Mouse (Mus musculus) brain, embryonic 14.5 days (tissue): ENCODE measurements at regions not wholly inside any gene's neighbourhood (a gene's known extent, or its start where the extent isn't known, plus 50 kb on each side); places are given as distances from the start of the nearest gene placed in this dataset.
A peak's percentile ranks its signal among the peaks of the same experiment; 100 is the strongest.

Experiments used
- DNase-seq: peaks from one replicate; pipeline ENCODE4 v3.0.0-alpha.2; 2011; ENCODE audit warnings: low read depth
- CTCF ChIP-seq: fragments of 200-500 bp; IDR thresholded peaks from 2 replicates; pipeline ENCODE4 v1.5.1; 2012; ENCODE audit warnings: inconsistent platforms, mild to moderate bottlenecking, moderate library complexity, borderline replicate concordance; ENCODE audit not compliant: insufficient read depth, insufficient read length; ENCODE audit errors: extremely low read depth
- POLR2A ChIP-seq: fragments of 200-500 bp; IDR thresholded peaks from 2 replicates; pipeline ENCODE4 v1.6.1; 2012; ENCODE audit warnings: mild to moderate bottlenecking, inconsistent platforms, borderline replicate concordance; ENCODE audit not compliant: poor library complexity, insufficient read depth, insufficient read length, severe bottlenecking; ENCODE audit errors: extremely low read depth

- no peak for TF ChIP-seq CTCF
- TF ChIP-seq POLR2A: no peak
- DNase-seq: no peak
Observed at GRCm38 (mm10) chr11:31787376-31787775, 84.6 kb upstream of the Cpeb4 start.

DNA sequence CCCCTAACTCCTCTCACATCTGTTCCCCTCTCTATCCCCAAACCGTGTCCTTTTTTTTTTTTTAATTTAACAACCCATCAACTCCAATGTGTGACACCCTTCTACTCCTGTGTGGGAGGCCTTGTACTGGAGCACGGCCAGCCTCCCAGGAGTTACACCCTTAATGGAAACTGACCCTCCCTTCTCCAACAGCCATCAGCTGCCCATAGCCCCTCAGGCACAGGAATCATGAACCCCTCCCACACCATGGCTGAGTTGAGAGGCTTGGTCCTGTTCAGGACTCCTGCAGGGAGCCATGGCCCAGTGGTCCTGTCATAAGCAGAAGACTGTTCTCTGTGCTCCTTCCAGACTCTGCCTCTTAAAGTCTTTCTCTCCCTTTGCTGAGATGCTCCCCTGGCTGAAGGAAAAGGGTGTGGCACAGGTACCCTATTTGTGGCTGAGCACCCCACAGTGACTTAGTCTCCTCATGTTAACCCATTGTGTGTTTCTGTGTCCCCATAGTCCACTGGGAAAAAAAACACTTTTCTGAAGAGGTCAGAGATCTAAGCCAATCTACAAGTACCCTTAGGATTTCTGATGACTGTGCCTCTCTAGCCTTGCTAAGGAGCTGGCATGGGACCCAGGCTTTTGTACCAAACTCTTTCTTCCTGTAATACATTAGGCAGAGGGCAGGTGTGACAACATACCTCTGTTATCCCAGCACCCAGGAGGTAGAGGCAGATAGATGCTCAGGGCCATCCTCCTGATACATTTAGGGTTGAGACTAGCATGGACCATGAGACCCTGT lies 83.9 kb upstream of the Cpeb4 start:
- TF ChIP-seq POLR2A (no peak), CTCF (no peak)
- no peak for DNase-seq

GRCm38 (mm10) chr11:31789967-31790366 lies 82.0 kb upstream of the Cpeb4 start:
- DNase-seq: no peak
- TF ChIP-seq POLR2A (no peak), CTCF (no peak)

DNA sequence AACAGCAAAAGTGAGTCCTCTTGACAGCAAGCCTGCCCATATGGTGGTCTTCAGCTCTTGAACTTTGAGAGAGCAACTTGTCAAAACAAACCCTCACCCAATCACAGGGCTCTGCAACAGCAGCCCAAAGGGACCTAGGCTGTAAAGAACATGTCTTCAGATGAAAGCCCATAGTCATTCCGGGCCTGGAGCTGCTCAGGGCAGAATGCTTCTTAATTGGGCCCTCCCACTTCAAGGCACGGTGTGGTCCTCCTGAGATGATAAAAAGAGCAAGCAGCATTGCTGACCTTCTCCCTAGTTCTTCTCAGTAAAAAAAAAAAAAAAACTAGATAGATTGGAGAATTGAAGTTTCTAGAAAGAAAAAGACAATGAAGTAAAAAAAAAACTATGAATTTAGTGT lies 80.7 kb upstream of the Cpeb4 start:
- TF ChIP-seq CTCF: no peak
- no peak for TF ChIP-seq POLR2A
- no peak for DNase-seq

- TF ChIP-seq POLR2A (no peak), CTCF (no peak)
- no peak for DNase-seq
Observed at GRCm38 (mm10) chr11:31795084-31795483, 76.9 kb upstream of the Cpeb4 start.

DNA sequence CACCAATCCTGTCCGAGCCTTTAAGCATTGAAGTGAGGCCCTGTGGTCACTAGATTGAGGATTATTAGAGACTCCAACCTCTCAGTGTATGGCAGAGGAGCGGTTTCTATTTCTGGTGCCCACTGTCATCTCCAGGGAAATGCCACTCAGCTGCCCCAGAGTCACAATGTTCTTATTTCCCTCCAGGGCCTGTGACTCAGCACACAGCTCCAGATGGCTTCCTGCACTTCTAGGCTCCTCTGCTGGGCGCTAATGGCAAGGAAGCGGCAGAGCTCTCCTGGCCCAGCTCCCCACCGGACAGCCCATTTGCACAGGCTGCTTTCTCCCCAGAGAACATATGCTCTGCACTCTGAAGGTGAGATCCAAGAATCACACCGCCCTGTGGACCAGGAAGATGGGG lies 75.8 kb upstream of the Cpeb4 start:
- no peak for TF ChIP-seq CTCF
- TF ChIP-seq POLR2A: no peak
- DNase-seq: peak; percentile 56

GRCm38 (mm10) chr11:31801575-31801974 lies 70.4 kb upstream of the Cpeb4 start:
- TF ChIP-seq CTCF (no peak), POLR2A (no peak)
- no peak for DNase-seq

DNA sequence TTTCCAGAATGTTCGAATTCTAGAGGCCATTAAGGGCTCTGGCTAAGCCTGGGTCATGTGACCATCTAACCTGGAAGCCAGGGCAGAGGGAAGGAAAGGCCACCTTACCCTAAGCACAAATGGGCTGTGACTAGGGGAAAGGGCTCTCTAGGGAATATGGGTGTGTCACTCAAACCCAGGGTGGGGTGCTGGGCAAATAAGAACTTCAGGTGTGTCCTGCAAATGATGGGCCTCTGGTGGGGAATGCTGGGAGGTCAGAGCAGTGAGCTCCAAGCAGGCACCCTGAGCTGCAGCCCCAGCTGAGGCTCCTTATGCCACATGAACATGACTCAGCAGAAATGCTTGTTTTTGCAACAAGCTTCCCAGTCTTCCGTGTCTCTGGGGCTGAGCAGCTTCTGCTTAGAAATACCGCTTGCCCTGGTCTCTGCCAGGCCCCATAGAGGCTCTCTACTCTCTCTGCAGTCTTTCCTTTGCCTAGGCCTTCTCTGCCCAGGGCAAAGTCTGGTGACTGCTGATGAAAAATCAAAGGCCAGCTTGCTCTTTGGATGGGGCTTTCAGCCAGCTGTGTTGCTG lies 68.6 kb upstream of the Cpeb4 start:
- TF ChIP-seq POLR2A (no peak), CTCF (no peak)
- peak; percentile 59 for DNase-seq

DNA sequence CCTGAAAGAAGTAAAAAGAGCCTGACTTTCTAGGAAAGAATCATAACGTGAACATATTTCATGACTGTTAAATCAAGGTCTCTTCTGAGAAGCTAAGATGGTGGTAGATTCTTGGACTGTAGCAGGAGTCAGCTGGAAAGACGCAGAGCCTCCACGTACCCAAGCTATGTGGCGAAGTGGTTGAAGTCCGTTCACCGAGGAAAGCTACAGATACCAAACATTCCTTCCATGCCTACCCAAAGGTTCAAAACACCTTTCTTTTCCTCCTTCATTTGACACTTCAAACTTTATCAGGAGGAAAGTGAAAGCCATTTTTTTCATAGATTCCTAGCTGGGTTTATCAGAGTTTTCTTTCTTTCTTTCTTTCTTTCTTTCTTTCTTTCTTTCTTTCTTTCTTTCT lies 67.5 kb upstream of the Cpeb4 start:
- no peak for TF ChIP-seq POLR2A
- TF ChIP-seq CTCF: no peak
- DNase-seq: no peak

DNA sequence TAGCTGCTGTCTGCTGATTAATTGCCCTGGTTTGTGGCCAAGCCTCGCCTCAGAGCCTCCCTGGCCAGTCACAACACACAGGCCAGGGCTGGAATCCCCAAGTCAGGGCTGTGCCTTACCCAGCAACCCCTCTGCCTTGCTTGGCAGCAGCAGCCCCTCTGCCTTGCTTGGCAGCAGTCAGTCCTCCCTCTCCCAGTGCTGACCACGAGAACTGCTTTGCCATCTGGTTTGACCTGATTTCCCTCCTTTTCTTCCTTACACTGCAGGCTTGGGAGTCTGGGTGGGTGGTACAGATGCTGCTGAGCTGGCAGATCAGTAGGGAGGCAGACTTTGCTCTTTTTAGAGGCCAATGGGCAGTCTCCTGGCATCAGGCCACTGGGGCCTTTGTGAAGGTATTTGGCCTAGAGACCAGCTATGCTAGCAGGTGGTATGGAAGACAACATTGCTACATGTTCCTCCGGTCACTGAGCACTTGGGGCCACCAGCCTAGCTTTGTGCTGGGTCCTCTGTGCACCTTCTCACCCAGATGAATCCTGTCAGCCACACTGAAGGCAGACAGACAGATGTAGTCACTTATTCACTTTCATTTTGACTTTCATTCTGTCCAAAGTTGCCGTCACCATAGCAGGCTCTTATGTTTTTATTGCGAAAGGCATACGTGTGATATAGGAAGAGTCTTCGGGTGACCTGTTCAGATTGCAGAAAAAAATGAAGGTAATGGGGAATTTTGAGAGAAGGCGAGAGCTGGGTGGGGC lies 64.4 kb upstream of the Cpeb4 start:
- TF ChIP-seq CTCF (no peak), POLR2A (no peak)
- peak; percentile 57 for DNase-seq

DNA sequence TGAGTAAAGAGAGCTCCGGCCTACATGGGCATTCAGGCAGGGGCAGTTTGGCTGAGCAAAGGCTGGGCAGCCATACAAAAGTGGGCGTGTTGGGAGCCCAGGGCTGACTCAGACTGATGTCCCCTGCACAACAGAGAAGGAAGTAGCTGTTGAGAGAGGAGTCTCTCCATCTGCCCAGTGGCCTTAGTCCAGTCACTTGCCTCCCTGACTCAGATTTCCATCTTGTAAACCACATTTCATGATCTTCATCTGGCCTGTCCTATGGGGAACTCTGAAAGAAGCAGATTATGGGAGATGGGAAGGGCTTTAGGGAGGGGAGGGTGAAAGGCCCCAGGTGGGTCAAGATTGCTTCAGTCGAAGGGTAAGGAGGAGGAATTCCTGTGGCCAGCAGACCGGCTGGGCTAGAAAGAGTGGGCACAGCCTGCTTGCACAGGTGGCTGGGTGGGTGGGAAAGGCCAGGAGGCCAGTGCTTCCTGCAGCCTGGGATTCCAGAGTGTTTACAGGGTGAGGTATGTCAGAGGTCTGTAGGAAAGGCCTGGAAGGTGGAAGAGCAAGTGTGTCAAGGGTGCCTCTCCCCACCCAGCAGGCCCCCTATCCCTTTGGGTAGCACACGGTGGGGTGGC lies 63.7 kb upstream of the Cpeb4 start:
- DNase-seq: no peak
- TF ChIP-seq POLR2A: no peak
- TF ChIP-seq CTCF: no peak
